Mouse (Mus musculus): ENCODE results near the gene Canx. TPM values are rescaled to one million over a fixed set of nuclear protein-coding genes. Genes with fewer than 3 reads are reported as not detected.

Canx gene
- polyA plus RNA-seq, 1 experiment = 118 TPM

- no peaks in the 10 kb centered on the region for H3K27me3 ChIP-seq (replicated peaks; ENCODE audit: control insufficient read depth, insufficient read depth, low read length)
Observed at GRCm38 (mm10) chr11:50290486-50291225, 34.8 kb downstream of the Canx start.

GRCm38 (mm10) chr11:50286428-50286827 lies 39.0 kb downstream of the Canx start:
- Histone ChIP-seq H3K36me3 (ENCODE audit: control insufficient read depth, insufficient read depth, low read length) (peaks cover 1% of the 10 kb centered on the region; the same call in 1 of the 2 replicates), H3K27ac (ENCODE audit: insufficient read depth, low read depth, low read length) (no peak overlapping the region), H3K4me1 (ENCODE audit: control insufficient read depth, insufficient read depth, low read length) (peaks cover 25% of the 10 kb centered on the region; the same call in 1 of the 2 replicates), H3K27me3 (replicated peaks; ENCODE audit: control insufficient read depth, insufficient read depth, low read length) (no peaks in the 10 kb centered on the region), H3K4me3 (ENCODE audit: insufficient read depth, low read depth, low read length) (no peak overlapping the region)
- TF ChIP-seq POLR2A (IDR thresholded peaks at IDR 0.05; ENCODE audit: low read depth, low read length) = no peak
- no peak for TF ChIP-seq CTCF (conservative IDR thresholded peaks at IDR 0.05; ENCODE audit: insufficient read depth, insufficient read length, low read depth, low read length)
- 74% methylated on average over 1 of the region's 1 CpGs for WGBS
- no peak for DNase-seq

More at GRCm38 (mm10) chr11:50290486-50291225, 34.8 kb downstream of the Canx start:
- peak; percentile 65 for DNase-seq
- peak overlapping the region; percentile 95 for H3K4me3 ChIP-seq (ENCODE audit: insufficient read depth, low read depth, low read length)
- H3K36me3 ChIP-seq (ENCODE audit: control insufficient read depth, insufficient read depth, low read length) = peaks cover 3% of the 10 kb centered on the region; the same call in 1 of the 2 replicates
- H3K27ac ChIP-seq (ENCODE audit: insufficient read depth, low read depth, low read length) = peak overlapping the region; percentile 94
- TF ChIP-seq POLR2A (IDR thresholded peaks at IDR 0.05; ENCODE audit: low read depth, low read length) (no peak), CTCF (conservative IDR thresholded peaks at IDR 0.05; ENCODE audit: insufficient read depth, insufficient read length, low read depth, low read length) (no peak)
- H3K4me1 ChIP-seq (ENCODE audit: control insufficient read depth, insufficient read depth, low read length) = peaks cover 25% of the 10 kb centered on the region; the same call in 1 of the 2 replicates
- WGBS = 3% methylated on average over 20 of the region's 20 CpGs

GRCm38 (mm10) chr11:50285696-50286095 lies 39.8 kb downstream of the Canx start:
- Histone ChIP-seq H3K4me1 (ENCODE audit: control insufficient read depth, insufficient read depth, low read length) (peaks cover 25% of the 10 kb centered on the region; the same call in 1 of the 2 replicates), H3K27ac (ENCODE audit: insufficient read depth, low read depth, low read length) (no peak overlapping the region), H3K27me3 (replicated peaks; ENCODE audit: control insufficient read depth, insufficient read depth, low read length) (no peaks in the 10 kb centered on the region), H3K4me3 (ENCODE audit: insufficient read depth, low read depth, low read length) (no peak overlapping the region), H3K36me3 (ENCODE audit: control insufficient read depth, insufficient read depth, low read length) (peaks cover 1% of the 10 kb centered on the region; the same call in 1 of the 2 replicates)
- DNase-seq = peak; percentile 64
- TF ChIP-seq CTCF (conservative IDR thresholded peaks at IDR 0.05; ENCODE audit: insufficient read depth, insufficient read length, low read depth, low read length) = no peak
- TF ChIP-seq POLR2A (IDR thresholded peaks at IDR 0.05; ENCODE audit: low read depth, low read length) = no peak
- WGBS = 73% methylated on average over 7 of the region's 7 CpGs

GRCm38 (mm10) chr11:50285263-50285662 lies 40.2 kb downstream of the Canx start:
- 86% methylated on average over 5 of the region's 5 CpGs for WGBS
- peaks cover 1% of the 10 kb centered on the region; the same call in 1 of the 2 replicates for H3K36me3 ChIP-seq (ENCODE audit: control insufficient read depth, insufficient read depth, low read length)
- DNase-seq = no peak
- TF ChIP-seq POLR2A (IDR thresholded peaks at IDR 0.05; ENCODE audit: low read depth, low read length) = no peak
- no peak for TF ChIP-seq CTCF (conservative IDR thresholded peaks at IDR 0.05; ENCODE audit: insufficient read depth, insufficient read length, low read depth, low read length)
- peaks cover 22% of the 10 kb centered on the region; the same call in 1 of the 2 replicates for H3K4me1 ChIP-seq (ENCODE audit: control insufficient read depth, insufficient read depth, low read length)
- H3K27ac ChIP-seq (ENCODE audit: insufficient read depth, low read depth, low read length) = no peak overlapping the region
- H3K27me3 ChIP-seq (replicated peaks; ENCODE audit: control insufficient read depth, insufficient read depth, low read length) = no peaks in the 10 kb centered on the region
- H3K4me3 ChIP-seq (ENCODE audit: insufficient read depth, low read depth, low read length) = no peak overlapping the region

- Histone ChIP-seq H3K36me3 (ENCODE audit: control insufficient read depth, insufficient read depth, low read length) (no peaks in the 10 kb centered on the region), H3K27ac (ENCODE audit: insufficient read depth, low read depth, low read length) (no peak overlapping the region), H3K4me3 (ENCODE audit: insufficient read depth, low read depth, low read length) (no peak overlapping the region), H3K27me3 (replicated peaks; ENCODE audit: control insufficient read depth, insufficient read depth, low read length) (no peaks in the 10 kb centered on the region), H3K4me1 (ENCODE audit: control insufficient read depth, insufficient read depth, low read length) (peaks cover 3% of the 10 kb centered on the region; the same call in 1 of the 2 replicates)
- TF ChIP-seq POLR2A (IDR thresholded peaks at IDR 0.05; ENCODE audit: low read depth, low read length) = no peak
- TF ChIP-seq CTCF (conservative IDR thresholded peaks at IDR 0.05; ENCODE audit: insufficient read depth, insufficient read length, low read depth, low read length) = no peak
- 79% methylated on average over 1 of the region's 1 CpGs for WGBS
- no peak for DNase-seq
Observed at GRCm38 (mm10) chr11:50280053-50280452, 45.4 kb downstream of the Canx start.

- H3K27ac ChIP-seq (ENCODE audit: insufficient read depth, low read depth, low read length) = no peak overlapping the region
- no peaks in the 10 kb centered on the region for H3K36me3 ChIP-seq (ENCODE audit: control insufficient read depth, insufficient read depth, low read length)
- H3K4me1 ChIP-seq (ENCODE audit: control insufficient read depth, insufficient read depth, low read length) = peaks cover 3% of the 10 kb centered on the region; the same call in 1 of the 2 replicates
- H3K4me3 ChIP-seq (ENCODE audit: insufficient read depth, low read depth, low read length) = no peak overlapping the region
- TF ChIP-seq CTCF (conservative IDR thresholded peaks at IDR 0.05; ENCODE audit: insufficient read depth, insufficient read length, low read depth, low read length) = no peak
- no peak for TF ChIP-seq POLR2A (IDR thresholded peaks at IDR 0.05; ENCODE audit: low read depth, low read length)
- DNase-seq = no peak
- 65% methylated on average over 4 of the region's 4 CpGs for WGBS
- H3K27me3 ChIP-seq (replicated peaks; ENCODE audit: control insufficient read depth, insufficient read depth, low read length) = no peaks in the 10 kb centered on the region
Observed at GRCm38 (mm10) chr11:50279005-50279404, 46.5 kb downstream of the Canx start.

GRCm38 (mm10) chr11:50277706-50278105 lies 47.8 kb downstream of the Canx start:
- TF ChIP-seq POLR2A (IDR thresholded peaks at IDR 0.05; ENCODE audit: low read depth, low read length) = no peak
- TF ChIP-seq CTCF (conservative IDR thresholded peaks at IDR 0.05; ENCODE audit: insufficient read depth, insufficient read length, low read depth, low read length) = no peak
- H3K4me3 ChIP-seq (ENCODE audit: insufficient read depth, low read depth, low read length) = no peak overlapping the region
- no peak for DNase-seq
- H3K27ac ChIP-seq (ENCODE audit: insufficient read depth, low read depth, low read length) = no peak overlapping the region
- H3K4me1 ChIP-seq (ENCODE audit: control insufficient read depth, insufficient read depth, low read length) = peaks cover 3% of the 10 kb centered on the region; the same call in 1 of the 2 replicates
- H3K36me3 ChIP-seq (ENCODE audit: control insufficient read depth, insufficient read depth, low read length) = no peaks in the 10 kb centered on the region
- H3K27me3 ChIP-seq (replicated peaks; ENCODE audit: control insufficient read depth, insufficient read depth, low read length) = no peaks in the 10 kb centered on the region
- WGBS = 87% methylated on average over 6 of the region's 6 CpGs

Measured in kidney, adult 2 months (tissue).